Mouse (Mus musculus) right cerebral cortex, postnatal 36 days (tissue): ENCODE measurements around the gene Rasl11b.

ENCODE experiments used
- DNase-seq, 2 experiments: peaks; one replicate each; pipeline ENCODE4 v3.0.0; 2022; ENCODE audit warnings: low spot score in 2 of 2, mixed read lengths in 1 of 2

Rasl11b gene

DNA sequence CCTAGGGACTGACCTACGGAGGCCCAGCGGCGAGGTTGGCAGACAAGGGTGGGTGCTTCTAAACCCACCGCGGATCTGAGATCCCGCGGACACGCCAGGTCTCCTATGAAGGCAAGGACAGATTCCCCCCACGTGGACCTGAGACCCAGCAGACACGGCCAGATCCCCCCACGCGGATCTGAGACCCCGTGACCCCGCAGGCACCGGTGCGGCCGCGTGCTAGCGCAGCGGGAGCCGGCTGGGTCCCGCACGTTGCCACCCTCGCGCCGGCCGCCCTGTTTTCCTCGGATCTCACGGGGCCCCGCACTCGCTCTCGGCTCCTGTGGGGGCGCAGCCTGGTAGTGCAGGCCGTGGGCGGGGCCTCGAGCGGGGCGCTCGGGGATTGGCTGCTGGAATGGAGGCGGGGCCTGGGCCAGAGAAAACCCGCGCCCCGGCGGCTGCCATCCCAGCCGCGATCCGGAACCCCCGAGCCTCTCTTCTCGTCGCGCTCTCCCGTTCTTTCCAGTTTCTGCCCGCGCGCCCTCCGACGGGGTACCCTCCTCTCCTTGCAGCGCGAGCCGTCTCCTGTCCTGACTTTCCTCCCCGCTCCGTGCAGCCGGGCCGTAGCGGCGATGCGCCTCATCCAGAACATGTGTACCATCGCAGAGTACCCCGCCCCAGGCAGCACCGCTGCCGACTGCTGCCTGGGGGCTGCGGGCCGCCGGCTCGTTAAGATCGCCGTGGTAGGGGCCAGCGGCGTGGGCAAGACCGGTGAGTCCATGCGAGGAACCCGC lies at the start of gene Rasl11b:
Gene Rasl11b (plus strand): TSS at position 446 of the 773 bp plus-strand sequence.
- DNase-seq: peak; percentile 89 to 92

DNA sequence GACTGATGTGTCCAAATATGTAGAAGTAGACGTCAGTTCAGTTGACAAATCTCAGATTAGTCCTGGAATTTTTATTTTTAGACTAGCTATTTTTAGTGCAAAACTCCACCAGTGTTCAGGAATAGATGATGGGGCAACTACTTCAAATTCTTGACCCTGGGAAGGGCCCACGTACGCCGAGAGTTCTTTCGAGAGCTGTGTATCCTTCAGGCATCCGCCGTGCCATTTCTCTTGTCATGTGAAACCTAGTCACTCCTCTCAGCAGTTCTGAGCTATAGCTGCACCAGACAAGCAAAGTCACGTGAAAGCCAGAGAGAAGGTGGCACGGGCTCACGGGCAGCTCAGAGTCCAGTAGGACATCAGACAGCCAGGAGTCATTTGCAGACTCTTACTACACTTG lies 47.5 kb upstream of the Rasl11b start:
- DNase-seq: no peak

DNA sequence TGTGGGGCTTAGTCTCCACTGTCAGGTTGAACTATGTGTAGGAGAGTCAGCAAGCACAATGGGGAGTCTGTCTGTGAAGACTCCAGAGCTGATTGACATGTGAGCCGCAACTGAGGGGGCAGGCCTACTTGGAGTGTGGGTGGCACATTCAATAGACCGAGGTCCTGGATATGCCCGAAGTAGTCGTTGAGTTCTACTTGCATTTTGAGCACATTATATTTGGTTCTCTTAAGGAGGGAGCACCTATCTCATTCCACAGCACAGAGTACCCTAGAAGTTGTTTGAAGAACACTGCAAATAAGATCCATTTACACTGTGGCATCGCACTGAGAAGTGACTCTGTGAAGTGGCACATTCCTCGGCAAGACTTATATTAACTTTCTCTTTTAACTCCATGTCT lies 45.1 kb upstream of the Rasl11b start:
- DNase-seq: no peak

DNA sequence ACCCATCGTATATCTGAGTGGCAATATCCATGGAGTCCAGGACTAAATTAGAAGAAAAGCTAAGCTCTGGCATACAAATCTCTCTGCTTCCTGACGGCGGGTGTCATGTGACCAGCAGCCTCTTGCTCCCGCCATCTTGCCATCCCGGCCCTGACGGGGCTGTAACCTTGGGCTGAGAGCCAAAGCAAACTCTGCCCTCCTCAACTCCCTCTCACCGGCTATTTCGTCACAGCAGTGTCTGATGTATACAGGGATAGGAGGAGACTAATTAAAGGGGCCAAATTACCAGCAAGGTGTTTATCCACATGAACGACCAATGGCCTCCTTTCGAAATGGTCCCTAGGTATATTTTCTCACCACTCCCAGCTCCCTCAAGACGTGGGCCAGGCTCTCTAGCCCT lies 43.3 kb upstream of the Rasl11b start:
- no peak for DNase-seq

DNA sequence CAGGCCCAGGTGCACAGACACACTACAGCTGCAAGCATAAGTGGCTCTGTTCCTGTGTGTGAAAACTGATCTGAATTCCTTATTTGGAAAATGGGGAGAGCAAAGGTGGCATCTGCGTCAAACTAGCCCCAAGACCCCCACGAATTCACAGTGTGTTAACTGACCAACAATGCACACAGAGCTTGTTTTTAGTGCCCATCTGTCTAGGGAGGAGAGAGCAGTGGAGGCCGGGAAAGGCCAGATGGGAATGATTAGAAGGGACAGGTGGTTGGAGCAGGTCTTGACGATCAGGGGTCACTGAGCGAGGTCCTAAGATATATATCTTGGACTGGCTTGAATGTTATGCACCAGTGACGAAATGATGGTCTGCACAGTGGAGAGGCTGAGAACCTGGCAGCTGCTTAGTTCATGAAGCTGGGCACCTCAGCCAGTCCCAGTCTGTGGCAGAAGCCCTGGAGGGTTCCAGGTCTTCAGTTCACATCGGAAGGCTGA lies 39.2 kb upstream of the Rasl11b start:
- no peak for DNase-seq

DNA sequence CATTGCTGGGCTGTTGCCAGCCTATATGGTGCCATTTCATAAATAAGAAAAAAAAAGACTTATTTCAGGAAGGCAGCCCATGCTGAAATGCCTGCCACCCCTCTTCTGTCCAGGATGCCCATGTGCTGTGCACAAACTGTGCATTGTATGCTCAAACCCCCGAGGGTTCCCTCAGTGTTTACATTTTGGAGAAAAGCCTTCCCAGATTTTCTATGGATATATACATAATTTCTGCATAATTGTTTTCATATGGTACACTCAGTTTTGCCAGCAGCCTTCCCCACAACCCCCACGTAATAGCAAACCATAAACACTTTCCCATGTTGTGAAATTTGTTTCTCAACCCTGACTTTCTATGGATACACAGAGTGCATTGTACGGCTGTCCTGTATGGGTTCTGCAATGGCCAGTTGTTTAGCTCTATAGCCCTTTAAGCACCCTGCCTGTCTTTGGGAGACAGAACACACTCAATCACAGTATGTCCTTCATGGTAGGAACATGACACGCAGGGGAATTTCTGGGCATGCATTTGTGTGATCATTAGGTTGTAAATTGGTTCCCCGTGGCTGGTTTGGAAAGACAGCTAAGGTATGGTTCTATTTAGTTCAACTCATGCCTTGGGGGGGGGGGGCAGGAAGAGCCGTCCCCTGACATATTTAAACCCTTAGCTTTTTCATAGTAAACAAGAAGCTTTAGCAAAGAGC lies 36.0 kb upstream of the Rasl11b start:
- DNase-seq: no peak

DNA sequence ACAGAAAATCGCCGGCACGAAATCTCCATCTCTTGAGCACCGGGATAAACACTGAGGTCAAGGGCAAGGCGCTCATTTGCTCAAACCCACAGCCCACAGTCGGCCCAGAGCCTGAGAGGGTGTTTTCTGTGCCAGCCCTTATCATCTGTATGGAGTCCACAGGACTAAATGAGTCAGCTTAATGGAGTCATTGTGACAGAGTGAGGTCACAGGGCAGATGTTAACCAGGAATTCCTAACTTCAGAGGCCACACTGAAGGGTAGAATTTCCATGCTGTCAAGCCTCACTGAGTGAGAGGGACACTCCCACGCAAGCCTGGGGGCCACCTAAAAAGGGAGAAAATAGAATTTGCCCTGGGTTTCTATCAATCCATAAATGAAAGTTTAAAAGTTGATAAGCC lies 35.2 kb upstream of the Rasl11b start:
- DNase-seq: no peak

DNA sequence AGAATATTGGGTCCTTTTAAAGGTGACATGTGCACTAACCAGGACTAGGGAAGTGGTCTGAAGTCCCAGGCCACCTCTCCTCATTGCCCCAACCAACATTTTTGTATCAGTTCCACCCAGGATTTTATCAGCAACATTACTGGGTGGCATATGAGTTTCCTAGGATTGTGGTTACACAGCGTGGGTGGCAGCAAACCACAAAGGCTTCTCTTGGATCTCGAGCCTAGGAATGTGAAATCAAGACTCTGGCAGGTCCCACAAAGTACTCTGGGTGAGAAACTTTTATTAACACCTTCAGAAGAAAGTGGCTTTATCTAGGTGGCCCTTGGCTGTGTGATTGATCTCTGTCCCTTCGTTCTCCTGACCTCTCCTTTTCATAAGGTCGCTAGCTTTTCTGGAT lies 34.7 kb upstream of the Rasl11b start:
- no peak for DNase-seq

DNA sequence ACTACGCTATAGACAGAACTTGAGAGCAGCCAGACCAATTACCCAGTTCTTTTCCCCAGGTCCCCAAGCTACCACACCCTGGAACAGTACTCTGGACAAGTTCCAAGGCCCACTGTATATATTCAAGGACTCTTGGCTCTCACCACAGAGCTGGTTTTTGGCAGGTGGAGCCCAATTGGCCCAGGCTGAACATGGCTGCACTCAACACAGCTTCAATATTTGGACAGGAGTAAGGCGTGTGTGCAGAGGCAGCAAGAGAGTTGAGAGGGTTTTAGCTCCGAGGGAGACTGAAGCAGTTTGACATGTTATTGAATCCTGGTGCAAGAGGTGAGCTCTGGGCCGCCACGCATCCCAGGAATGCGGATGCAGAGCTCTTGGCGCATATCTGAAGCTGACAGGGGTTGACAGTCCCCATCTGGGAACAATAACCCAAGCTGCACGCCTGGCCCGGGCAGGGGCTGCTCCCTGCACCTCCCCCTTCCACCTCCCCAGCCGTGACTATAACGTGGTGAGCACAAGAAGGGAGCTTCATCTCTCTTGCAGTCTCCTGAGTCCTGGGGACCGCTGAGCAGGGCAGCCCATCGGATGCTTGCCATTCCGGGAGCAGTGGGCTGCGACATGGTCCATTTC lies 33.7 kb upstream of the Rasl11b start:
- no peak for DNase-seq

DNA sequence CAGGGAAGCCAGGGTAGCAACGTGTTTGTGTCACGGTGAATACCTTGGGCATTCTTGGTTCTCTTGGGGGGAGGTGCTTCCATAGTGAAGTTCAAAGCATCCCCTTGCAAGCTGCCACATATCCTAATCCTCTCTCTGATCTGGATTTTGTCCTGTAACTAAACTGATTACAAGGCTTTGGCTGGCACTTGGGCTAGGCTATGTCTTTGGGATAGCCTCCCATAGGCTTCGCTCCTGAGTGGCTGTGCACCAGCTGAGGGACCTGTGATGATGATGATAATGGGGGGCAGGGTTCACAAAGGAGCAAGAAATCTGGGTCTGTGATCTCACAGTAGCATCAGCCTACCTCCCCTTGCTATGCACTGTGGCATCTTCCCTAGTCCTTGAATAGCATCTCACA lies 33.1 kb upstream of the Rasl11b start:
- DNase-seq: no peak

DNA sequence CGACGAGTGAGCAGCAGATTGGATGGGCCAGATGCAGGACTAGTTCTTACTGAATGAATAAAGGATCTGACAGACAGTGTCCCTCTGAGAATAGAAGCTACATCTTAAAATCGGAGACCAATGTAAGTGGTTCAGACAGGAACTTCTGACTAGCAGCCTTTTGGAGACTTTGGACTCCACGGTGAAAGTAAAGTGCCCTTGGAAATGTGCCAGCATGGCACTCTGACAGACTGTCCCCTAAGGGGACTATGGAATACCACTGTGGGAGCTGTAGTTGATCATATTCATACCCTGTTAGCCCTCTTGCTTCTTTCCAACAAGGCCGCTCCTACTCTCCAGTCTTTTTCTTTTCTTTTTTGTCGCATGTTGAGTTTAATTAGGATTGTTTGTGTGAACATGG lies 31.9 kb upstream of the Rasl11b start:
- DNase-seq: no peak

DNA sequence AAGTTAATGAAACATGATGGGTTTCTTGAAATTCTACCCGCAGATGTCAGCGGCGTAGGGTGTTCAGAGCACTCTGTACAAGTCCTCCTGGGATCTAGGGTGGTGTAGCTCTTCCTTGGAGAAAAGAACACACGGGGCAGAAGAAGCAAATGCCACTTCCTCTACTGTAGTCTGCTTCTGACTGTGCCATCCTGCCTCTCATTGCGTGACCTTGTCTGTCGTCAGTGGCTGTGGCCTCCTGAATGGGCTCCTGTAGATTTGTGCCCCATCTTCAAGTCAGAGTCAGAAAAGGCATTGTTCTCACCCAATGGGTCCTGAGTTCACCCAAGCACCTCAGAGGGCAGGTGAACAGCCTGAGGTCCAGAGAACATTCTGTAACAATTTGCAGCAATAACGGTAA lies 30.5 kb upstream of the Rasl11b start:
- DNase-seq: no peak

DNA sequence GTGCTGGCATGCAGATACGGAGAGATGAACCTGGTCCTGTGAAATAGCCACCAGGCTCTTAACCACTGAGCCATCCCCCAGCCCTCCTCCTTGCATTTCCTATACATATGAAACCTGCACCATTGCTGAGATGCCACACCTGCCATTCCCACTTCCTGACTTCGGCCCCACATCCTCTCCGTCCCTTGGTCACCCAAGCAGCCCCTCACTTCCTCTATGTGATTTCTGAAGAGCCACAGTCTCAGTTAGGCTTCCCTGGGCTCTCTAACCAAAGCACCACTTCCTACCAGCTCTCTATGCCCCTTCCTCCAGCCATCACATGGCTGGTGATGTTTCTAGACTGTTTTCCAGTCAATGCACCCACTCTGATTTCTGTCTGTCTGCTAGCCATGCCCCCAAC lies 28.4 kb upstream of the Rasl11b start:
- no peak for DNase-seq

DNA sequence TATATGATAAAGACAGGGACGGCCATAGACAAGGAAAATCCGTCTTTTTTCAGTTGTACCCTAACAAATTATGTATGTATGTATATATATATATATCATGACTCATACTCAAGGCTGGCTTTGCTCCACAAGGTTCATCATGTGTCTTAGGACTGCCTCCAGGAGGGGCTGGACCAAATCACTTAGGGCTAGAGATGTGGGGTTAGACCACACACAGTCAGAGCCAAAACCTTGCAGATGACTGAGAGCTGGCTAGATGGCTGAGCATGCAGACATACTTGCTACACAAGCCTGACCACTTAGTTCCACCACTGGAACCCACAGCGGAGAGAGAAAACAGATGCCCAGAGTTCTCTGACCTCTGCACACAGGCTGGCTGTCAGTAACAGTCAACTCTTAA lies 27.0 kb upstream of the Rasl11b start:
- DNase-seq: no peak

DNA sequence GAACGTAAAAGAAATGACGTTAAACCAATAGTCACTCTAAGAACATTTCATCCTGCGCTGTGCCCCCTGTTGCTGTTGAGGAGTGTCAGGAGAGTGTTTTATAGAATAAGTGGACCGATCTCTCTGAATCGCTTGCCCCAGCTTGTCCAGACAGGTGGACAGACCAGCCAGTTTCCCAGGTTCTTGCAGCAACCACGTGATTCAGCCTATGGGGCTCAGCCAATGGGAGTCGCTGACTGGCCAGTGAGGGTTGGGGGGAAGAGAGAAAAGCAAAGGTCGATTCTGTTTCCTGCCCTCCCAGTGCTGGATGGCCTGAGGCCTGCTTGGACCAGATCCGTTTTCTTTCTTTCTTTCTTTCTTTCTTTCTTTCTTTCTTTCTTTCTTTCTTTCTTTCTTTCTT lies 23.3 kb upstream of the Rasl11b start:
- DNase-seq: no peak

DNA sequence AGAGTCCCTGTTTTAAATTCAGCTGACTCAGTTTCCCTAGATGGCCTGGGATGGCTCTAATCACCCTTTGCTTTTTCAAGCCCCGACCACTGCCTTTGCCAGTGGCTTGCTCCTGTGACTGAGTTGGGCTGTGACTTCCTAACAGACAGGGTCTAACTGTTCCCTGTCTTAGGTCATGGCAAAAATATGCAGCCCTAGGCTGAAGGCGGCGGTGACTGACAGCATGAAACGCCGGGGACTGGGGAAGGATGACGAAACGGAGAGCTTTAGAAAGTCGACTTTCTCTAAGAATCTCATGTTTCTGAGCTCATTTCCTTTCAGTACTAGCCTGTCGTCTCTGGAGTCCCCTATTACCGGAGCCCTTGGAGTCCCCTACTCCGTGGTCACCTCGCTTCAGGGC lies 22.9 kb upstream of the Rasl11b start:
- no peak for DNase-seq

DNA sequence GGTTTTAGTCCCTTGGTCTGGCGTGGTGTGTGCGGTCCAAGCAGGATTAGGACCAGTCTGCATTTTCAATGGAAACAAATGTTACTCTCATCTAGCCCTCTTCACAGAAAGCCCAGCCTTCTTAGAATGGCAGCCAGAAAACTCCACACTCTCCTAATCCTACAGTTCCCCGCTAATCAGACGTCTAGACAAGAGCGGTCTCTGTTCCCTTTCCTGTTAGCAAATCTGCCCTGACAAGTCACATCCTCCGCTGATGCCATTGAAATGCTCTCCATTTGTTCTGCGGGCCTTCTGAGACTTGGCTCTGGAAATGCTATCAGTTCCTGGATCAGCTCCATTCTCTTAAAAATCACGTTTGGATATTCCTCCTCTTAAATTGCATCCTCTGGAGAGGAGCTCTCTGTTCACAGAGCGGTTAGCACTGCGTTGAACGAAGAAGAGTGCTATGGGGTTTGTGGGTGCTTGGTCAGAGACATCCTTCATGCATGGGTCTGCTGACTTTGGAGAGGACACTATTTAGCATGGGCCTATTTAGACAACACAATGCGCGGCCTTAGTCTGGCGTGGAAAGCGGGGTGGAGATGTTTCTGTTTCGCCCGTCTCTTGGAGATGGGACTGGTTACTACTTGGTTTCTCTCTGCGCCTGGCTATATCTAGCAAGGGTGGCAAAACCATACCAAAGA lies 21.8 kb upstream of the Rasl11b start:
- no peak for DNase-seq

DNA sequence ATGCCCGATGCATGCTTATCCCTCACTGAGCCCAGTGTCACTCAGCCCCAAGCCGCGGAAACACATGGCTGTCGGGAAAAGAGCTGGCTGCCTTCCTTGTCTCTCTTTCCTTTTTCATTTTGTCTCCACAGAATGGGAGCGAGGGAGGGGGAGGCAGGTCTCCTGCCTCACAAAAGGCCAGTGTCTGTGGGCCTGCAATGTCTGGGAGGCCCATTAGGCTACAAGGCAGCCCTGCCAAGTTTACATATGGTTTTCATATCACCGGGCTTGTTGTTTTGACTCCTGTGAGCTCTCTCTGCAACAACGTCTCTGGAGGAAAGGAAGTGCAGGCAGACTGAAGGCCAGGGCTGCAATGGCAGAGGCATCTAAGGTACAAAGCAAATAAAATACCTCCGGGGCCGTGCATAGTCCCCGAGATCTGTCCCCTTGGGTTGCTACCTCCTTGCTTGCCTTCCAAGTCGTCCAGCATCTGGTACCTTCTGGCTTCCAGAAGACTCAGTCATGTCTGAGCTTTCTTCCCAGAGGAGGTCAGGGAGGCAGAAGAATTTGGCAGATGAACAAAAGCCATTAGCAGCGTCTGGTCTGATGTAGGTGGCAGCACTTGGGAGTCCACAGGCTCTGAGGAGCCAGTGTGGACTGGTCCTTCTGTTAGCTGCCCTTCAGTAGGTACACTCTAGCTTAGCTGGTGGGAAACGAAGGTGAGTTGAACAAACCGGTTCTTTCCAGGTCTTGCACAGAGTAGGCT lies 19.4 kb upstream of the Rasl11b start:
- no peak for DNase-seq

DNA sequence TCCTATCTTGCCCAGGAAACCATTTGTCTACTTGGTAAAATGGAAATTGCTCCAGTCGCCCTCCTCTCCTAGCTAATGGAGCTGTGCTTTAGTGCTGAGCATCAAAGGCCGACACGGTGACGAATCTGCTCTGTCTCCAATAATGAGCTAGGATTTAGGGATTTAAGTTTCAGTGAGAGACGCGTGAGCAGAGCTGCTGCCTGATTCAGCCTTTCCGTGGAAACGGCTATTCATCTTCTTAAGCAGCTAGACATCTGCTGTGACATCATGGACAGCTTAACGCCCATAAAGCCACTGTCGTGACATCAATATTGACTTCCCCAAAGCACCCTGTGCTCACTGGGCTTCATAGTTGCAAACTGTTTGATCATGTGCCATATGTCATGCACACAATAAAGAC lies 14.9 kb upstream of the Rasl11b start:
- no peak for DNase-seq

DNA sequence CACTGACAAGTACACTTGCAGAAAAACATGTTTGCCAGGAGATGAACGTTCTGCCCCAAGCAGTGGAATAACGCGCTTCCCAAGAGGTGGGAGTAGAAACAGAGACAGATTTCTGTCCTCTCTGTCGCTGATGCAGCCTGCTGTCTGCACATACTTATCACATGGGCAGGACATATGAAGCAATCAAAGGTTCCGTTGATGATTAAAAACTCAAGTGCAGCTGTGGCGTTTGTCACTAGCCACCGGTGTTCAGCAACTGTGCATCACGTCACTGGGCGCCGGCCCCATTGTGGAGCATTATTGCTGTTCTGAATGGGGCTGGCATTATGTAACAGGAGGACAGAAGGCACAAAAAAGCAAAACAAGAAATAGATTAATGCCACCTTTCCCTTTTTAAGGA lies 12.0 kb upstream of the Rasl11b start:
- no peak for DNase-seq

DNA sequence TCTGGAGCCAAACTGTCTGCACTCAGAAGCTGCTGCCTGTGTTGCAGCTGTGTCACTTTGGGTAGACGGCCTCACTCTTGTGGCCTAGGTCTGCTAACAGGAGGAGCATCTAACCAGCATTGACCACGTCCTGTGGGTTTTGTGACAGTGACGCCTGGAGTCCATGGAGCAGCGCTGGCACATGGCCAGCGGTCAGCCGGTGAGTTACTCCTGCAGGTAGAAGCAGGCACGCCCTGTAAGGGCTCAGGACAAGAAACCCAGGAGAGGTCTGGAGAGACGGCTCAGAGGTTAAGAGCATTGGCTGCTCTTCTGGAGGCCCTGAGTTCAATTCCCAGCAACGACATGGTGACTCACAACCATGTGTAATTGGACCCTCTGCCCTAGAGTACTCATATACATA lies 10.5 kb upstream of the Rasl11b start:
- DNase-seq: no peak

DNA sequence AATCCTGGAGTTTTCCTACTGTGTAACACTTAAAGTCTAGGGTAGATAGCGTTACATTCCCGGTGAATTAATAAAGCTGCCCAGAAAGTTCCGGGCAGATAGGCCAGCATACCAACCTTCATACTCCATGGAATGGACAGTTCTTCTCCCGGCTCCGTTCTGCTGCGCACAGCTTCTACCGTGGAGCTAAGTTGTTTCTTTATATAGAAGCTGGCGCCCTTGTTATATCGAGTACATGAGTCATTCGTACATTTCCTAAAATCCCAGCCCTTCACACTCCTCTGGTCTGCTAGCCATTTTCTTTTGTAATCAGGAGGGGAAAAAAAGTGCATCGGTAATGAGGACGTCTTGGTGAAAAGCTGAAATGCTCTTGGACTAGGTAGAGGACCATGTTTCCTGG lies 7.0 kb upstream of the Rasl11b start:
- no peak for DNase-seq
